Mouse (Mus musculus) forebrain, embryonic 12.5 days (tissue): ENCODE results near the gene Opcml. TPM values are rescaled to one million over a fixed set of nuclear protein-coding genes. Genes with fewer than 3 reads are reported as not detected.

Experiments
- ATAC-seq: fragments of 200-750 bp; cut with Nextera tagmentation; 2 replicates; pipeline ENCODE4 v1.8.0; 2017; ENCODE audit warnings: moderate TSS enrichment; ENCODE audit not compliant: low FRiP score
- H3K27ac ChIP-seq: fragments of 300-500 bp; sonication (generic); 2 replicates; pipeline ENCODE4 v1.5.1; 2016; ENCODE audit warnings: mild to moderate bottlenecking
- H3K27me3 ChIP-seq: fragments of 300-500 bp; sonication (generic); 2 replicates; pipeline ENCODE4 v1.6.1; 2016; ENCODE audit warnings: mild to moderate bottlenecking
- H3K36me3 ChIP-seq: fragments of 300-500 bp; sonication (generic); replicated peaks from 2 replicates; pipeline ENCODE4 v1.6.1; 2016; ENCODE audit warnings: mild to moderate bottlenecking
- H3K4me1 ChIP-seq: fragments of 300-500 bp; sonication (generic); 2 replicates; pipeline ENCODE4 v1.6.1; 2016
- H3K4me2 ChIP-seq: fragments of 300-500 bp; sonication (generic); 2 replicates; pipeline ENCODE4 v1.6.1; 2016; ENCODE audit warnings: mild to moderate bottlenecking, moderate library complexity
- H3K4me3 ChIP-seq: fragments of 300-500 bp; sonication (generic); replicated peaks from 2 replicates; pipeline ENCODE4 v1.5.1; 2016; ENCODE audit warnings: mild to moderate bottlenecking
- H3K9ac ChIP-seq: fragments of 300-500 bp; sonication (generic); 2 replicates; pipeline ENCODE4 v1.6.1; 2016; ENCODE audit warnings: mild to moderate bottlenecking
- H3K9me3 ChIP-seq: fragments of 300-500 bp; sonication (generic); 2 replicates; pipeline ENCODE4 v1.6.1; 2016
- WGBS: fragments of 180-500 bp; shearing (Covaris S2); methylation state at CpG from one replicate; pipeline ENCODE4 v1.1.7; 2016; 5-methylcytosine and 5-hydroxymethylcytosine counted together
- polyA plus RNA-seq: library from polyadenylated mRNA; unstranded; fragments of >200 nt; fragmentation: Nextera tagmentation; extraction: Ambion mirVana; gene quantifications from 2 replicates; pipeline ENCODE4 v1.2.1, GENCODE M21; 2016

Opcml gene
- polyA plus RNA-seq, 1 experiment from 2014 or later: 6.2 TPM

- H3K4me2 ChIP-seq: no peak overlapping the region
- no peak overlapping the region for H3K27ac ChIP-seq
- ATAC-seq: no peak
- H3K27me3 ChIP-seq: no peaks in the 10 kb centered on the region
- no peaks in the 10 kb centered on the region for H3K9me3 ChIP-seq
- H3K4me3 ChIP-seq: no peak overlapping the region
- WGBS: 76% methylated on average over 3 of the region's 3 CpGs
- H3K36me3 ChIP-seq: no peaks in the 10 kb centered on the region
- H3K4me1 ChIP-seq: no peaks in the 10 kb centered on the region
- H3K9ac ChIP-seq: no peak overlapping the region
Observed at GRCm38 (mm10) chr9:28281571-28281970, 491.0 kb downstream of the Opcml start.

- Histone ChIP-seq H3K27me3 (no peaks in the 10 kb centered on the region), H3K4me1 (peaks cover 6% of the 10 kb centered on the region; the same call in 1 of the 2 replicates), H3K27ac (no peak overlapping the region), H3K36me3 (no peaks in the 10 kb centered on the region), H3K9ac (no peak overlapping the region), H3K4me3 (no peak overlapping the region), H3K9me3 (no peaks in the 10 kb centered on the region), H3K4me2 (no peak overlapping the region)
- 84% methylated on average over 3 of the region's 3 CpGs for WGBS
- ATAC-seq: no peak
Observed at GRCm38 (mm10) chr9:28285016-28285415, 494.4 kb downstream of the Opcml start.

- 92% methylated on average over 7 of the region's 7 CpGs for WGBS
- ATAC-seq: no peak
Observed at GRCm38 (mm10) chr9:28286384-28286783, 495.8 kb downstream of the Opcml start.

GRCm38 (mm10) chr9:28287485-28287884 lies 496.9 kb downstream of the Opcml start:
- H3K9ac ChIP-seq: no peak overlapping the region
- no peaks in the 10 kb centered on the region for H3K36me3 ChIP-seq
- H3K27ac ChIP-seq: no peak overlapping the region
- WGBS: 74% methylated on average over 2 of the region's 2 CpGs
- H3K27me3 ChIP-seq: no peaks in the 10 kb centered on the region
- H3K4me2 ChIP-seq: no peak overlapping the region
- H3K9me3 ChIP-seq: no peaks in the 10 kb centered on the region
- peaks cover 6% of the 10 kb centered on the region; the same call in 1 of the 2 replicates for H3K4me1 ChIP-seq
- no peak overlapping the region for H3K4me3 ChIP-seq
- ATAC-seq: no peak

More at GRCm38 (mm10) chr9:28286384-28286783, 495.8 kb downstream of the Opcml start:
- H3K4me1 ChIP-seq: peaks cover 6% of the 10 kb centered on the region; the same call in 1 of the 2 replicates
- H3K4me2 ChIP-seq: no peak overlapping the region
- no peaks in the 10 kb centered on the region for H3K9me3 ChIP-seq
- no peak overlapping the region for H3K9ac ChIP-seq
- H3K27ac ChIP-seq: no peak overlapping the region
- H3K36me3 ChIP-seq: no peaks in the 10 kb centered on the region
- no peaks in the 10 kb centered on the region for H3K27me3 ChIP-seq
- no peak overlapping the region for H3K4me3 ChIP-seq

GRCm38 (mm10) chr9:28289696-28290330 lies 499.2 kb downstream of the Opcml start:
- Histone ChIP-seq H3K27ac (no peak overlapping the region), H3K4me1 (peaks cover 6% of the 10 kb centered on the region; the same call in 1 of the 2 replicates), H3K4me2 (no peak overlapping the region), H3K4me3 (no peak overlapping the region), H3K36me3 (no peaks in the 10 kb centered on the region), H3K27me3 (no peaks in the 10 kb centered on the region), H3K9me3 (no peaks in the 10 kb centered on the region), H3K9ac (no peak overlapping the region)
- no peak for ATAC-seq
- WGBS: 29% methylated on average over 1 of the region's 1 CpGs

GRCm38 (mm10) chr9:28303659-28304058 lies 513.1 kb downstream of the Opcml start:
- WGBS: 84% methylated on average over 8 of the region's 8 CpGs
- H3K4me1 ChIP-seq: peaks cover 6% of the 10 kb centered on the region; the same call in 1 of the 2 replicates
- no peaks in the 10 kb centered on the region for H3K36me3 ChIP-seq
- no peak for ATAC-seq
- H3K9me3 ChIP-seq: no peaks in the 10 kb centered on the region
- H3K27me3 ChIP-seq: no peaks in the 10 kb centered on the region
- H3K4me3 ChIP-seq: no peak overlapping the region
- H3K27ac ChIP-seq: no peak overlapping the region
- no peak overlapping the region for H3K4me2 ChIP-seq
- no peak overlapping the region for H3K9ac ChIP-seq

- 47% methylated on average over 11 of the region's 11 CpGs for WGBS
- no peak overlapping the region for H3K9ac ChIP-seq
Observed at GRCm38 (mm10) chr9:28306364-28307121, 516.0 kb downstream of the Opcml start.

GRCm38 (mm10) chr9:28307122-28307430 lies 516.5 kb downstream of the Opcml start:
- H3K36me3 ChIP-seq: no peaks in the 10 kb centered on the region
- no peak overlapping the region for H3K27ac ChIP-seq
- H3K9ac ChIP-seq: no peak overlapping the region
- H3K27me3 ChIP-seq: no peaks in the 10 kb centered on the region
- ATAC-seq: no peak
- no peak overlapping the region for H3K4me2 ChIP-seq
- no peaks in the 10 kb centered on the region for H3K9me3 ChIP-seq
- H3K4me1 ChIP-seq: peaks cover 6% of the 10 kb centered on the region; the same call in 1 of the 2 replicates
- no peak overlapping the region for H3K4me3 ChIP-seq

More at GRCm38 (mm10) chr9:28306364-28307121, 516.0 kb downstream of the Opcml start:
- Histone ChIP-seq H3K27me3 (no peaks in the 10 kb centered on the region), H3K4me3 (no peak overlapping the region), H3K27ac (no peak overlapping the region), H3K4me2 (no peak overlapping the region), H3K9me3 (no peaks in the 10 kb centered on the region), H3K4me1 (peaks cover 6% of the 10 kb centered on the region; the same call in 1 of the 2 replicates), H3K36me3 (no peaks in the 10 kb centered on the region)
- peak; percentile 79 for ATAC-seq

- no peak for ATAC-seq
- WGBS: 81% methylated on average over 6 of the region's 6 CpGs
- no peak overlapping the region for H3K4me2 ChIP-seq
Observed at GRCm38 (mm10) chr9:28307481-28308050, 517.0 kb downstream of the Opcml start.

GRCm38 (mm10) chr9:28317881-28318280 lies 527.3 kb downstream of the Opcml start:
- H3K27me3 ChIP-seq: no peaks in the 10 kb centered on the region
- no peaks in the 10 kb centered on the region for H3K9me3 ChIP-seq
- H3K4me1 ChIP-seq: peaks cover 4% of the 10 kb centered on the region; the same call in 1 of the 2 replicates
- H3K4me3 ChIP-seq: no peak overlapping the region
- H3K27ac ChIP-seq: no peak overlapping the region
- ATAC-seq: no peak
- no peak overlapping the region for H3K9ac ChIP-seq
- H3K36me3 ChIP-seq: no peaks in the 10 kb centered on the region
- no peak overlapping the region for H3K4me2 ChIP-seq

More at GRCm38 (mm10) chr9:28307481-28308050, 517.0 kb downstream of the Opcml start:
- no peak overlapping the region for H3K9ac ChIP-seq
- no peak overlapping the region for H3K4me3 ChIP-seq
- H3K9me3 ChIP-seq: no peaks in the 10 kb centered on the region
- peaks cover 6% of the 10 kb centered on the region; the same call in 1 of the 2 replicates for H3K4me1 ChIP-seq
- H3K27me3 ChIP-seq: no peaks in the 10 kb centered on the region
- no peaks in the 10 kb centered on the region for H3K36me3 ChIP-seq
- H3K27ac ChIP-seq: no peak overlapping the region

- Histone ChIP-seq H3K4me3 (no peak overlapping the region), H3K36me3 (no peaks in the 10 kb centered on the region), H3K27me3 (no peaks in the 10 kb centered on the region), H3K4me2 (no peak overlapping the region), H3K9me3 (no peaks in the 10 kb centered on the region), H3K4me1 (peaks cover 4% of the 10 kb centered on the region; the same call in 1 of the 2 replicates), H3K27ac (no peak overlapping the region), H3K9ac (no peak overlapping the region)
- no peak for ATAC-seq
- WGBS: 78% methylated on average over 4 of the region's 4 CpGs
Observed at GRCm38 (mm10) chr9:28319021-28319755, 528.6 kb downstream of the Opcml start.

- Histone ChIP-seq H3K4me1 (peaks cover 4% of the 10 kb centered on the region; the same call in 1 of the 2 replicates), H3K9ac (no peak overlapping the region), H3K4me3 (no peak overlapping the region), H3K36me3 (no peaks in the 10 kb centered on the region), H3K27me3 (no peaks in the 10 kb centered on the region), H3K27ac (no peak overlapping the region), H3K4me2 (no peak overlapping the region), H3K9me3 (no peaks in the 10 kb centered on the region)
- WGBS: 73% methylated on average over 1 of the region's 1 CpGs
- ATAC-seq: no peak
Observed at GRCm38 (mm10) chr9:28319802-28320201, 529.2 kb downstream of the Opcml start.
